Mouse (Mus musculus) forebrain, embryonic 10.5 days (tissue): ENCODE data around the gene Abo. TPM values are rescaled to one million over a fixed set of nuclear protein-coding genes. Genes with fewer than 3 reads are reported as not detected.
A peak's percentile ranks its signal among the peaks of the same experiment; 100 is the strongest.
"Not testable (repeated sequence)": the region's sequence is repeated elsewhere in the genome, so short reads cannot be mapped to it uniquely, and the experiment has no call there.

ENCODE experiments used
- DNase-seq: peaks from one replicate; pipeline ENCODE4 v3.0.0-alpha.2; 2017; ENCODE audit warnings: low spot score; ENCODE audit errors: extremely low spot score
- H3K27ac ChIP-seq: fragments of 300-500 bp; sonication (generic); 2 replicates; pipeline ENCODE4 v1.5.1; 2016; ENCODE audit warnings: mild to moderate bottlenecking
- H3K27me3 ChIP-seq: fragments of 300-500 bp; sonication (generic); 2 replicates; pipeline ENCODE4 v1.6.1; 2016; ENCODE audit warnings: mild to moderate bottlenecking; ENCODE audit not compliant: poor library complexity, severe bottlenecking
- H3K36me3 ChIP-seq: fragments of 300-500 bp; sonication (generic); replicated peaks from 2 replicates; pipeline ENCODE4 v1.6.1; 2016; ENCODE audit warnings: mild to moderate bottlenecking, moderate library complexity
- H3K4me1 ChIP-seq: fragments of 300-500 bp; sonication (generic); 2 replicates; pipeline ENCODE4 v1.6.1; 2016
- H3K4me3 ChIP-seq: fragments of 300-500 bp; sonication (generic); 2 replicates; pipeline ENCODE4 v1.5.1; 2016; ENCODE audit warnings: mild to moderate bottlenecking, moderate library complexity
- H3K9me3 ChIP-seq: fragments of 300-500 bp; sonication (generic); 2 replicates; pipeline ENCODE4 v1.6.1; 2016; ENCODE audit warnings: mild to moderate bottlenecking, moderate library complexity
- WGBS: fragments of 180-500 bp; shearing (Covaris S2); methylation state at CpG from one replicate; pipeline ENCODE4 v1.1.7; 2016; 5-methylcytosine and 5-hydroxymethylcytosine counted together
- polyA plus RNA-seq: library from polyadenylated mRNA; unstranded; fragments of >200 nt; fragmentation: Nextera tagmentation; extraction: Ambion mirVana; gene quantifications from 2 replicates; pipeline ENCODE4 v1.2.1, GENCODE M21; 2016

Gene Abo
- polyA plus RNA-seq, 1 experiment from 2014 or later: not detected

GRCm38 (mm10) chr2:26903311-26903710, 38.5 kb upstream of the Abo start:
- H3K4me3 ChIP-seq: peak overlapping the region; percentile 88
- no peaks in the 10 kb centered on the region for H3K9me3 ChIP-seq
- WGBS: 11% methylated on average over 7 of the region's 7 CpGs
- peaks cover 39% of the 10 kb centered on the region for H3K4me1 ChIP-seq
- peaks cover 68% of the 10 kb centered on the region for H3K36me3 ChIP-seq
- DNase-seq: no peak
- H3K27ac ChIP-seq: peak overlapping the region; percentile 88
- H3K27me3 ChIP-seq: no peaks in the 10 kb centered on the region

GRCm38 (mm10) chr2:26902467-26903220, 37.9 kb upstream of the Abo start, which contains the start of gene Surf6:
Gene Surf6, minus strand, starts transcription at chr2:26902879.
- under 1% methylated on average over 41 of the region's 41 CpGs for WGBS
- Histone ChIP-seq H3K27ac (peak within 1 kb of the TSS; percentile 88), H3K36me3 (peaks cover 68% of the 10 kb centered on the region), H3K27me3 (no peaks in the 10 kb centered on the region), H3K4me1 (peaks cover 33% of the 10 kb centered on the region), H3K4me3 (peak within 1 kb of the TSS; percentile 88), H3K9me3 (no peaks in the 10 kb centered on the region)
- peak; percentile 98 for DNase-seq

GRCm38 (mm10) chr2:26901834-26902400, 37.1 kb upstream of the Abo start:
- WGBS: 14% methylated on average over 7 of the region's 7 CpGs
- peaks cover 68% of the 10 kb centered on the region for H3K36me3 ChIP-seq

GRCm38 (mm10) chr2:26900731-26901130, 36.0 kb upstream of the Abo start:
- DNase-seq: no peak
- H3K4me1 ChIP-seq: peaks cover 33% of the 10 kb centered on the region
- H3K4me3 ChIP-seq: peak overlapping the region; percentile 88; the same call in 1 of the 2 replicates
- H3K9me3 ChIP-seq: no peaks in the 10 kb centered on the region
- 80% methylated on average over 1 of the region's 1 CpGs for WGBS
- H3K27me3 ChIP-seq: no peaks in the 10 kb centered on the region
- H3K27ac ChIP-seq: no peak overlapping the region
- peaks cover 68% of the 10 kb centered on the region for H3K36me3 ChIP-seq

More at GRCm38 (mm10) chr2:26901834-26902400, 37.1 kb upstream of the Abo start:
- H3K27me3 ChIP-seq: no peaks in the 10 kb centered on the region
- DNase-seq: no peak
- H3K9me3 ChIP-seq: no peaks in the 10 kb centered on the region
- H3K4me3 ChIP-seq: peak overlapping the region; percentile 88
- peaks cover 33% of the 10 kb centered on the region for H3K4me1 ChIP-seq
- peak overlapping the region; percentile 88 for H3K27ac ChIP-seq

- peaks cover 4% of the 10 kb centered on the region for H3K4me1 ChIP-seq
- H3K27ac ChIP-seq: no peak overlapping the region
- DNase-seq: no peak
- no peaks in the 10 kb centered on the region for H3K27me3 ChIP-seq
- no peak overlapping the region for H3K4me3 ChIP-seq
- H3K36me3 ChIP-seq: peaks cover 98% of the 10 kb centered on the region
- H3K9me3 ChIP-seq: no peaks in the 10 kb centered on the region
- 87% methylated on average over 4 of the region's 4 CpGs for WGBS
Measured at GRCm38 (mm10) chr2:26895898-26896297, 31.1 kb upstream of the Abo start.

GRCm38 (mm10) chr2:26886170-26886569, 21.4 kb upstream of the Abo start:
- DNase-seq, H3K4me3 ChIP-seq, H3K27ac ChIP-seq, H3K4me1 ChIP-seq, H3K27me3 ChIP-seq: not testable (repeated sequence)
- H3K36me3 ChIP-seq: peaks cover 42% of the 10 kb centered on the region
- peaks cover 13% of the 10 kb centered on the region; the same call in 1 of the 2 replicates for H3K9me3 ChIP-seq
- WGBS: 67% methylated on average over 4 of the region's 4 CpGs

GRCm38 (mm10) chr2:26885541-26885940, 20.8 kb upstream of the Abo start:
- DNase-seq, H3K4me1 ChIP-seq, H3K27me3 ChIP-seq, H3K4me3 ChIP-seq, H3K27ac ChIP-seq: not testable (repeated sequence)
- peaks cover 13% of the 10 kb centered on the region; the same call in 1 of the 2 replicates for H3K9me3 ChIP-seq
- H3K36me3 ChIP-seq: peaks cover 35% of the 10 kb centered on the region
- 85% methylated on average over 2 of the region's 2 CpGs for WGBS

GRCm38 (mm10) chr2:26878571-26878970, 13.8 kb upstream of the Abo start:
- Histone ChIP-seq H3K4me1 (no peaks in the 10 kb centered on the region), H3K36me3 (no peaks in the 10 kb centered on the region), H3K4me3 (no peak overlapping the region), H3K27ac (no peak overlapping the region), H3K27me3 (no peaks in the 10 kb centered on the region), H3K9me3 (peaks cover 13% of the 10 kb centered on the region; the same call in 1 of the 2 replicates)
- no peak for DNase-seq

GRCm38 (mm10) chr2:26870666-26871065, 5.9 kb upstream of the Abo start:
- H3K4me3 ChIP-seq: no peak overlapping the region
- no peaks in the 10 kb centered on the region for H3K4me1 ChIP-seq
- H3K27me3 ChIP-seq: no peaks in the 10 kb centered on the region
- no peaks in the 10 kb centered on the region for H3K36me3 ChIP-seq
- no peaks in the 10 kb centered on the region for H3K9me3 ChIP-seq
- DNase-seq: no peak
- no peak overlapping the region for H3K27ac ChIP-seq
- WGBS: 69% methylated on average over 6 of the region's 6 CpGs

- Histone ChIP-seq H3K9me3 (no peaks in the 10 kb centered on the region), H3K27ac (no peak overlapping the region), H3K27me3 (no peaks in the 10 kb centered on the region), H3K4me1 (no peaks in the 10 kb centered on the region), H3K36me3 (no peaks in the 10 kb centered on the region), H3K4me3 (no peak overlapping the region)
- no peak for DNase-seq
- 73% methylated on average over 3 of the region's 3 CpGs for WGBS
Measured at GRCm38 (mm10) chr2:26862856-26863255, 1.9 kb downstream of the Abo start.

- H3K36me3 ChIP-seq: no peaks in the 10 kb centered on the region
- peaks cover 7% of the 10 kb centered on the region; the same call in 1 of the 2 replicates for H3K9me3 ChIP-seq
- no peak overlapping the region for H3K27ac ChIP-seq
- no peak for DNase-seq
- 52% methylated on average over 2 of the region's 2 CpGs for WGBS
- H3K4me1 ChIP-seq: no peaks in the 10 kb centered on the region
- H3K4me3 ChIP-seq: no peak overlapping the region
- no peaks in the 10 kb centered on the region for H3K27me3 ChIP-seq
Measured at GRCm38 (mm10) chr2:26847706-26848105, 17.1 kb downstream of the Abo start.

GRCm38 (mm10) chr2:26832478-26832877, 32.3 kb downstream of the Abo start:
- no peaks in the 10 kb centered on the region for H3K27me3 ChIP-seq
- H3K4me1 ChIP-seq: 0 out of 2 replicates have a peak, but pooled peaks cover under 1% of the 10 kb centered on the region
- H3K36me3 ChIP-seq: no peaks in the 10 kb centered on the region
- no peak overlapping the region for H3K27ac ChIP-seq
- 89% methylated on average over 2 of the region's 2 CpGs for WGBS
- H3K9me3 ChIP-seq: no peaks in the 10 kb centered on the region; the same call in 1 of the 2 replicates
- DNase-seq: no peak
- H3K4me3 ChIP-seq: no peak overlapping the region

- Histone ChIP-seq H3K36me3 (no peaks in the 10 kb centered on the region), H3K4me1 (peaks cover 7% of the 10 kb centered on the region; the same call in 1 of the 2 replicates), H3K9me3 (no peaks in the 10 kb centered on the region), H3K4me3 (no peak overlapping the region), H3K27ac (no peak overlapping the region), H3K27me3 (no peaks in the 10 kb centered on the region)
- no peak for DNase-seq
- 95% methylated on average over 1 of the region's 1 CpGs for WGBS
Measured at GRCm38 (mm10) chr2:26828047-26828446, 36.7 kb downstream of the Abo start.
